Mouse (Mus musculus): Measurements from ENCODE around the gene Gria3. TPM values are rescaled to one million over a fixed set of nuclear protein-coding genes. Genes with fewer than 3 reads are reported as not detected.

Gria3 gene
- polyA plus RNA-seq, 1 experiment from 2014 or later, result 21.1 TPM

DNA sequence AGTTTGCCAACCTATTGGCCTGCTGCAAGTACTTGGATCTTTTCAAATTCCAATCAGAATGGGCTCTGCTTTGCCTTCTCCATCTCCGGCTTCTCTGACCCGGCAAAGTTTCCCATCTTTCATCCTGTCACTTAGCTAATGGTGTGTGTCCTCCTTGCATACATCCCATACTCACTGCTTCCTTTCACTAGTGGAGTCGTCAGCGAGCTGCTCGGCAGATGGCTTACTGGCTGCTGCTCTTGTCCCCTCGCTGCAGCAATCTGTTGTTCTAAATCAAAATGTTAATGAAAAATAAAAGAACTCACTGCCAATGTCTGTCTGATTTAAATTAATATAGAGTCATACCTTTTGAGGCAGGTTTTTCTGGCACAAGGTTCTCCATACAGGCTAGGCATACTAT, 25.0 kb downstream of the Gria3 start:
- WGBS, result 26% methylated on average over 6 of the region's 6 CpGs
- H3K36me3 ChIP-seq (ENCODE audit: control insufficient read depth, insufficient read depth, low read length), result no peaks in the 10 kb centered on the region
- H3K4me1 ChIP-seq (ENCODE audit: control insufficient read depth, insufficient read depth, low read length), result no peaks in the 10 kb centered on the region
- H3K27me3 ChIP-seq (ENCODE audit: control insufficient read depth, insufficient read depth, low read length), result no peaks in the 10 kb centered on the region
- peak overlapping the region; percentile 7; the same call in 1 of the 2 replicates for H3K4me2 ChIP-seq (ENCODE audit: low read depth, low read length)
- H3K9ac ChIP-seq (replicated peaks; ENCODE audit: low read depth, low read length), result no peak overlapping the region
- peak; percentile 79 for ATAC-seq (ENCODE audit: low read depth)
- H3K4me3 ChIP-seq (ENCODE audit: low read depth, low read length), result no peak overlapping the region
- no peak overlapping the region for H3K27ac ChIP-seq (ENCODE audit: low read depth, low read length)
- no peaks in the 10 kb centered on the region for H3K9me3 ChIP-seq (ENCODE audit: control insufficient read depth, low read length)

DNA sequence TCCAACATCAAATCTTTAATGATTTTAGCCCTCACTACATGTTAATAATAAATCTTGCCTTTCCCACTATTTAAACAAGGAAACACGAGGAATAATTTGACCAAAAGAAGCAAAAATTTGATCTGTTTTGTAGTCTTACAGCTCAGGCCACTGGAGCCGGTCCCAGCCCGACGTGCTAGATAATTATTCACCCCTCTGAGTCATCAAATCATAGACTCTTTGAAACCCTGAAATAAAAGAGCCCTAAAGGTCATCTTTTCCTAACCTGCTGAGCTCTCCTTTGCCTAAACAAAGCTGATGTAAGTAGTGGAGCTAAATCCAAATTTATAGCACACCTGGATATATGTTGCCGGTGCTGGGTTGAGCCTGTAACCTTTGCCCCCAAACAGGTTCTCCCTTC, 27.4 kb downstream of the Gria3 start:
- Histone ChIP-seq H3K4me1 (ENCODE audit: control insufficient read depth, insufficient read depth, low read length) (no peaks in the 10 kb centered on the region), H3K9ac (replicated peaks; ENCODE audit: low read depth, low read length) (no peak overlapping the region), H3K4me2 (ENCODE audit: low read depth, low read length) (no peak overlapping the region), H3K4me3 (ENCODE audit: low read depth, low read length) (no peak overlapping the region), H3K27ac (ENCODE audit: low read depth, low read length) (no peak overlapping the region), H3K36me3 (ENCODE audit: control insufficient read depth, insufficient read depth, low read length) (no peaks in the 10 kb centered on the region), H3K27me3 (ENCODE audit: control insufficient read depth, insufficient read depth, low read length) (no peaks in the 10 kb centered on the region), H3K9me3 (ENCODE audit: control insufficient read depth, low read length) (no peaks in the 10 kb centered on the region)
- ATAC-seq (ENCODE audit: low read depth), result no peak
- WGBS, result 81% methylated on average over 5 of the region's 5 CpGs

- no peaks in the 10 kb centered on the region for H3K36me3 ChIP-seq (ENCODE audit: control insufficient read depth, insufficient read depth, low read length)
- no peak overlapping the region for H3K4me3 ChIP-seq (ENCODE audit: low read depth, low read length)
- H3K27ac ChIP-seq (ENCODE audit: low read depth, low read length), result no peak overlapping the region
- H3K4me1 ChIP-seq (ENCODE audit: control insufficient read depth, insufficient read depth, low read length), result no peaks in the 10 kb centered on the region
- no peak overlapping the region for H3K9ac ChIP-seq (replicated peaks; ENCODE audit: low read depth, low read length)
- H3K27me3 ChIP-seq (ENCODE audit: control insufficient read depth, insufficient read depth, low read length), result no peaks in the 10 kb centered on the region
- ATAC-seq (ENCODE audit: low read depth), result no peak
- 17% methylated on average over 1 of the region's 1 CpGs for WGBS
- no peaks in the 10 kb centered on the region for H3K9me3 ChIP-seq (ENCODE audit: control insufficient read depth, low read length)
- H3K4me2 ChIP-seq (ENCODE audit: low read depth, low read length), result no peak overlapping the region
Measured at GRCm38 (mm10) chrX:41435541-41435940, 34.9 kb downstream of the Gria3 start.

DNA sequence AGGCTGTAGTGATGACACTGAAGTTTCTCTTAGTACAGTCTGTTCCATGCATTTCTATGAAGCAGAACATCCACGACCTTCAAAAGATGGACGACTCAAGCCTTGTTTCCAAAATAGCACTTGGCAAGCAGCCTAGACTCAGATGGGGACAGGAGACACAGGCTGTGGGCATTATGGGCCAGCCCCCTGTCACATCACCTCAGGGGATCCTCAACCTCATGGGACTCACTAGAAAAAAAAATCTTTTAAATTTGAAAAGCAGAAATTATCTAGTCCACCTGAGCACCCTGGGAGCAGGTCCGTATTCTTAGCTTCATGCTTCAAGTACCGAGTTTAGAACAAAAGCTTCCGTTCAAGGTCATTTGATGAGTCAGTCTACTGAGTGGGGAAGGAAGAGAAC, 38.2 kb downstream of the Gria3 start:
- Histone ChIP-seq H3K36me3 (ENCODE audit: control insufficient read depth, insufficient read depth, low read length) (no peaks in the 10 kb centered on the region), H3K4me3 (ENCODE audit: low read depth, low read length) (no peak overlapping the region), H3K9me3 (ENCODE audit: control insufficient read depth, low read length) (no peaks in the 10 kb centered on the region), H3K4me1 (ENCODE audit: control insufficient read depth, insufficient read depth, low read length) (no peaks in the 10 kb centered on the region), H3K4me2 (ENCODE audit: low read depth, low read length) (no peak overlapping the region), H3K9ac (replicated peaks; ENCODE audit: low read depth, low read length) (no peak overlapping the region), H3K27me3 (ENCODE audit: control insufficient read depth, insufficient read depth, low read length) (no peaks in the 10 kb centered on the region), H3K27ac (ENCODE audit: low read depth, low read length) (no peak overlapping the region)
- 81% methylated on average over 5 of the region's 5 CpGs for WGBS
- no peak for ATAC-seq (ENCODE audit: low read depth)

DNA sequence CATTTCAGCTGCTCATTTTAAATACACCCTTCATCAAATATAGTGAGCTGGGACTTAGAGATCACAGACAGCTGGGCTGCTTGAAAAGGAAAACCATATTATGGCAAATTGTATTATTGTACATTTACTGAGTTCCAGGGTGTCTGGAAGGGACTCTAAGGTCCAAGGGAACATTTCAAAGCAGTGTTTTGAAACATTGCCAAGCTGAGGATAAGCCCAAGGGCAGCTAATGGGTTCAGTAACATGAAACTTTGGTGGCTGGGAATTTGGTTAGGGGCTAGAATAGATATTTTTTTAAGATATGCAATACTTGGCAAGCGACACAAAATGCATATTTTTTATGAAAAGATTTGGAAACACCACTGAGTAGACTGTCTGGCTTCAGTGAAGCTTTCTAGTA, 48.2 kb downstream of the Gria3 start:
- whole genome bisulfite sequencing, result 78% methylated on average over 1 of the region's 1 CpGs

DNA sequence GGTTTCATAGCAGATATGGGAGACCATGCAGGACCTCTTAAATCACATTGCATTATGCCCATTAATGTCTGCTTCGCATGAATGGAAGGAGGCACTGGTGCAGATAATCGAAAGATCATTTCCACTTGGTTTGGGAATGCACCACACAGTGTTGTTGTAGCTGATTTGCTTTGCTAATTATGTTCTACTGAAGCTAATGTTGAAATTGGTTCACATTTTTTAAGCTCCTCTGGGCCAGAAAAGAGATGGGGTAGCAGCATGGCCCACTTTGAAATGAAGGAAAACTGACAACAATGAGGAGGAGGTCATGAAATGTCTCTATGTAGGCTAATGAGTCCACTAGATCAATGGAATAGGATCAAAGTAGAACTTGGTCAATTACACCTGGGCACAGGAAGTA, 76.8 kb downstream of the Gria3 start:
- Histone ChIP-seq H3K4me3 (ENCODE audit: low read depth, low read length) (no peak overlapping the region), H3K9ac (replicated peaks; ENCODE audit: low read depth, low read length) (no peak overlapping the region), H3K4me1 (ENCODE audit: control insufficient read depth, insufficient read depth, low read length) (no peaks in the 10 kb centered on the region), H3K27ac (ENCODE audit: low read depth, low read length) (no peak overlapping the region), H3K4me2 (ENCODE audit: low read depth, low read length) (no peak overlapping the region), H3K9me3 (ENCODE audit: control insufficient read depth, low read length) (no peaks in the 10 kb centered on the region), H3K36me3 (ENCODE audit: control insufficient read depth, insufficient read depth, low read length) (no peaks in the 10 kb centered on the region), H3K27me3 (ENCODE audit: control insufficient read depth, insufficient read depth, low read length) (no peaks in the 10 kb centered on the region)
- ATAC-seq (ENCODE audit: low read depth), result no peak
- 82% methylated on average over 2 of the region's 2 CpGs for WGBS

More for the DNA sequence above, 48.2 kb downstream of the Gria3 start:
- no peaks in the 10 kb centered on the region for H3K27me3 ChIP-seq (ENCODE audit: control insufficient read depth, insufficient read depth, low read length)
- no peak overlapping the region for H3K27ac ChIP-seq (ENCODE audit: low read depth, low read length)
- ATAC-seq (ENCODE audit: low read depth), result no peak
- no peak overlapping the region for H3K9ac ChIP-seq (replicated peaks; ENCODE audit: low read depth, low read length)
- no peak overlapping the region for H3K4me3 ChIP-seq (ENCODE audit: low read depth, low read length)
- H3K9me3 ChIP-seq (ENCODE audit: control insufficient read depth, low read length), result no peaks in the 10 kb centered on the region
- no peaks in the 10 kb centered on the region for H3K36me3 ChIP-seq (ENCODE audit: control insufficient read depth, insufficient read depth, low read length)
- H3K4me1 ChIP-seq (ENCODE audit: control insufficient read depth, insufficient read depth, low read length), result no peaks in the 10 kb centered on the region
- no peak overlapping the region for H3K4me2 ChIP-seq (ENCODE audit: low read depth, low read length)

DNA sequence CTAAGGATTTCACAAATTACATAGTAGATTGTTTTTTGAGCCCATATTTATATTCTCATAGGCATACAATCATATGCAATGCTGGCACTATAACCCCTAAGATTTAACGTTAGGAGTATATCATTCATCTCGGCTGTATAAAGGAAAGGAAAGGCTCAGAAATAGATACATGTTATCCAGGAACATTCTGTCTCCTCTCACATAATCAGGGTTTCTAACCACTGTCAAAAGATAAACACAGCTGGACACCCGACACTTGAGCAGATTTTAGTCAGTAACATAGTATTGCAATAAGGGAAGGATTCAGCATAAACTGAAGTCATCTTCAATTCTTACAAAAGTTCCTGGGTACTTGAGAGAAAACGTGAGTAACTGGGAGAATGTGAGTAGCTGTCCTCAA, 95.9 kb downstream of the Gria3 start:
- no peak overlapping the region for H3K9ac ChIP-seq (replicated peaks; ENCODE audit: low read depth, low read length)
- H3K4me1 ChIP-seq (ENCODE audit: control insufficient read depth, insufficient read depth, low read length), result no peaks in the 10 kb centered on the region
- no peak overlapping the region for H3K4me2 ChIP-seq (ENCODE audit: low read depth, low read length)
- no peaks in the 10 kb centered on the region for H3K27me3 ChIP-seq (ENCODE audit: control insufficient read depth, insufficient read depth, low read length)
- no peak for ATAC-seq (ENCODE audit: low read depth)
- H3K9me3 ChIP-seq (ENCODE audit: control insufficient read depth, low read length), result no peaks in the 10 kb centered on the region
- H3K27ac ChIP-seq (ENCODE audit: low read depth, low read length), result no peak overlapping the region
- 86% methylated on average over 4 of the region's 4 CpGs for WGBS
- H3K36me3 ChIP-seq (ENCODE audit: control insufficient read depth, insufficient read depth, low read length), result no peaks in the 10 kb centered on the region
- H3K4me3 ChIP-seq (ENCODE audit: low read depth, low read length), result no peak overlapping the region

DNA sequence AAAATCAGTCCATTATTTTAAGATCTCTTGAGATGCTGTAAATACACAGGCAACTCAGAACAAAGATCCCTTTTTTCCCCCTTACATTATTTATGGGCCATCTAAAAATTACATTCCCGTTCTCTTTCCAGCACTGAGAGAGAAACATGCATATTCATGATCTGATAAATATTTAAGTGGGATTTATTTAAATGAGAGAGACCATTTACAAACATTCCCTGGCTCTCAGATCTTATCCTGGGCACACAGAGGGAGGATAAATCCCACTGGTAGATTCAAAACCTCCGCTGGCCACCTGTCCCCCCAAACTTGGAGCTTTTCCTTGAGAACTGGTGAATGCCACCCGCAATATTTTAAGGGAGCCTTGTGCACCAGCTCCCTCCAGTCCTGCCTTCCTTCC, 104.7 kb downstream of the Gria3 start:
- Histone ChIP-seq H3K9me3 (ENCODE audit: control insufficient read depth, low read length) (no peaks in the 10 kb centered on the region), H3K4me3 (ENCODE audit: low read depth, low read length) (no peak overlapping the region), H3K4me1 (ENCODE audit: control insufficient read depth, insufficient read depth, low read length) (no peaks in the 10 kb centered on the region), H3K4me2 (ENCODE audit: low read depth, low read length) (no peak overlapping the region), H3K9ac (replicated peaks; ENCODE audit: low read depth, low read length) (no peak overlapping the region), H3K36me3 (ENCODE audit: control insufficient read depth, insufficient read depth, low read length) (no peaks in the 10 kb centered on the region), H3K27ac (ENCODE audit: low read depth, low read length) (no peak overlapping the region), H3K27me3 (ENCODE audit: control insufficient read depth, insufficient read depth, low read length) (no peaks in the 10 kb centered on the region)
- WGBS, result 39% methylated on average over 3 of the region's 3 CpGs
- ATAC-seq (ENCODE audit: low read depth), result peak; percentile 38; the same call in 1 of the 2 replicates

DNA sequence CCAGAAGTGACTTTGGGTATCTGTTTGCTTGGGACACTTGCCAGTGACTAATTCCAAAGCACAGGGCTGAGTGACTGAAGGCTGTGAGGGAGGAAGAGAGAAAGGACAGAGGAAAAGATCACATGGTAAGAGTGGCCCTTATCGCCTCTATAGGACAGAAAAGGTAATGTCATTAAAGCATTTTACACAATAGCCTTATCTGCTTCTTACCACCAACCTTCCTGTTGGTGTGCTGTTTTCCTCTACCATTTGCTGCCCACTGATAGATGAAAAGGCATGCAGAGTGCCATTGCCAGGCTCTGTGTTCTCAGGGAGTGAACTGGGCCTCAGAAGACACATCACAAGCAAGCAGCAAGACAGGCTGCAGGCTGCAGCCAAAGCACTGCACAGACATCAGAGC, 107.3 kb downstream of the Gria3 start:
- no peak overlapping the region for H3K4me3 ChIP-seq (ENCODE audit: low read depth, low read length)
- ATAC-seq (ENCODE audit: low read depth), result no peak
- no peaks in the 10 kb centered on the region for H3K4me1 ChIP-seq (ENCODE audit: control insufficient read depth, insufficient read depth, low read length)
- H3K27ac ChIP-seq (ENCODE audit: low read depth, low read length), result no peak overlapping the region
- H3K9me3 ChIP-seq (ENCODE audit: control insufficient read depth, low read length), result no peaks in the 10 kb centered on the region
- H3K27me3 ChIP-seq (ENCODE audit: control insufficient read depth, insufficient read depth, low read length), result no peaks in the 10 kb centered on the region
- WGBS, result 62% methylated on average over 1 of the region's 1 CpGs
- no peak overlapping the region for H3K4me2 ChIP-seq (ENCODE audit: low read depth, low read length)
- no peaks in the 10 kb centered on the region for H3K36me3 ChIP-seq (ENCODE audit: control insufficient read depth, insufficient read depth, low read length)
- H3K9ac ChIP-seq (replicated peaks; ENCODE audit: low read depth, low read length), result no peak overlapping the region

GRCm38 (mm10) chrX:41514982-41515381, 114.3 kb downstream of the Gria3 start:
- Histone ChIP-seq H3K36me3 (ENCODE audit: control insufficient read depth, insufficient read depth, low read length) (no peaks in the 10 kb centered on the region), H3K27ac (ENCODE audit: low read depth, low read length) (no peak overlapping the region), H3K27me3 (ENCODE audit: control insufficient read depth, insufficient read depth, low read length) (no peaks in the 10 kb centered on the region), H3K4me2 (ENCODE audit: low read depth, low read length) (no peak overlapping the region), H3K4me3 (ENCODE audit: low read depth, low read length) (no peak overlapping the region), H3K9ac (replicated peaks; ENCODE audit: low read depth, low read length) (no peak overlapping the region), H3K4me1 (ENCODE audit: control insufficient read depth, insufficient read depth, low read length) (no peaks in the 10 kb centered on the region), H3K9me3 (ENCODE audit: control insufficient read depth, low read length) (no peaks in the 10 kb centered on the region)
- no peak for ATAC-seq (ENCODE audit: low read depth)
- 71% methylated on average over 3 of the region's 3 CpGs for WGBS

Data from neural tube, embryonic 14.5 days (tissue).